Mouse (Mus musculus): ENCODE measurements around the gene Ttc21a.

DNA sequence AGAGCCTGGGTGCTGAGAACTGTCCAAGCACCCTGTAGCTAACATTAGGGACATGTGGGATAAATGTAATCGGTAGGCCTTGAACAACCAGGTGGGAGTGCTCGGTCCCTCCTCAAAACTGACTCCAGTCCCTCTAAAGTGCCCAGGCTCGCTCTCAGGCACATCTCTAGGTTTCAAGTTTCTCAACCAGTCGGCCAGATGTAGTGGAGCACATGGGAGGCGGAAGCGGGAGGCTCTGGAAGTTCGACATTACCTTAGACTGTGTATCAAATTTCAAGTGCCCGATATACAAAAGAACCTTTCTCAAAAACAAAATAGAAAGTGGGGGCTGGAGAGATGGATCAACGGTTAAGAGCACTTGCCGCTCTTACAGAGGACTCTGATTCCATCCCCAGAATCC lies 2.2 kb downstream of the Ttc21a start:
- TF ChIP-seq CTCF (IDR thresholded peaks at IDR 0.05; ENCODE audit: borderline replicate concordance, insufficient read depth, low read length), result no peak
- TF ChIP-seq POLR2A (IDR thresholded peaks at IDR 0.05; ENCODE audit: low read depth, low read length), result no peak

All from embryonic fibroblast, embryonic 13.5 days (primary cell).